24 mouse cellular contexts compared by ENCODE assay signal in the genomic region with DNA sequence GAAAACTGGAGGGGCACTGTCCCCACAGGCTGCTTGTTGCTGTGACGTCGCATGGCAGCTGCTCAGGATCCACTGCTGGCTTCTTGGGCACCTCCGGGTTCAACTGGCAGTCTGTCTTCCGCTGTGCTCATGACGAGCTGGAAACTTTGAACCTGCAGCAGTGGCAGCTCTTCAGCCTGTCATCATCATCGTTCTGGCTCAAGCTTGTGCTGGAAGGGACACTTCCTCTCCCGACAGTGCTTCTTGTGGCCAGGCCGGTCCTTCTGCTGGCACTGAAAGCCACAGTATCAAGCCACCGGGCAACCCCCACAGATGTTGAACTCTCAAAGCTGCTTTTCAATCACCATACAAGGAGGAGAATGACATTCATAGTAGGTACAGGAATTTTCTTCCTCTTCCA.
DNase-seq lines count a peak whose midpoint lies in the region; ATAC-seq and TF ChIP-seq lines count a peak whose summit lies in the region.
"Had no signal": no experiment of that assay in that cellular context is flagged by ENCODE, and none has a peak within 500 bp of the region (broad histone marks: within the 10 kb centered on the region; RNA-seq: fewer than 3 reads in every experiment).

No protein-coding gene starts in this region.

- H3K27ac ChIP-seq in kidney, adult 2 months (ENCODE audit: insufficient read depth, low read depth, low read length), result no peak overlapping the region
- H3K27ac ChIP-seq: forebrain, embryonic 10.5 days; forebrain, embryonic 13.5 days; hindbrain, embryonic 12.5 days; hindbrain, embryonic 15.5 days had no signal

- DNase-seq in heart, adult 11 months, result peak; percentile 84
- DNase-seq in heart, adult 9 months (ENCODE audit: low spot score in 2 of 2), result no peak
- DNase-seq in layer of hippocampus, adult 9-11 months, result peak; percentile 5
- no peak for DNase-seq in layer of hippocampus, adult 8-10 months (ENCODE audit: low spot score in 2 of 2)
- no peak for DNase-seq in MN1 (ENCODE audit: low spot score)
- DNase-seq in kidney, adult 2 months, result no peak
- DNase-seq: adrenal gland, adult 2 months; adrenal gland, postnatal 14 days; cerebellum, adult 11-12 months; cerebellum, adult 8-10 months; cerebellum, postnatal 10 days; cerebellum, postnatal 36 days; gastrocnemius, postnatal 10 days; gastrocnemius, postnatal 36 days; heart, adult 18-20 months had no signal

- TF ChIP-seq CTCF in kidney, adult 2 months (conservative IDR thresholded peaks at IDR 0.05; ENCODE audit: insufficient read depth, insufficient read length, low read depth, low read length), result no peak

- H3K36me3 ChIP-seq in kidney, adult 2 months (ENCODE audit: control insufficient read depth, insufficient read depth, low read length), result no peaks in the 10 kb centered on the region
- H3K36me3 ChIP-seq: forebrain, embryonic 10.5 days; hindbrain, embryonic 12.5 days; hindbrain, embryonic 15.5 days had no signal

- H3K27me3 ChIP-seq in kidney, adult 2 months (replicated peaks; ENCODE audit: control insufficient read depth, insufficient read depth, low read length), result no peaks in the 10 kb centered on the region
- H3K27me3 ChIP-seq: forebrain, embryonic 13.5 days; heart, embryonic 12.5 days; hindbrain, embryonic 12.5 days; hindbrain, embryonic 15.5 days; Patski had no signal

- WGBS in kidney, adult 2 months, result 76% methylated on average over 9 of the region's 9 CpGs

- H3K4me1 ChIP-seq in kidney, adult 2 months (ENCODE audit: control insufficient read depth, insufficient read depth, low read length), result no peaks in the 10 kb centered on the region

- ATAC-seq in granulocyte monocyte progenitor cell, adult 5-6 weeks (replicated peaks; ENCODE audit: poor library complexity, severe bottlenecking), result peak; percentile 77
- ATAC-seq in megakaryocyte progenitor cell, adult 5-6 weeks (replicated peaks; ENCODE audit: poor library complexity), result peak; percentile 54
- ATAC-seq: forebrain, embryonic 13.5 days; forebrain, embryonic 16.5 days; Patski had no signal

- TF ChIP-seq POLR2A in kidney, adult 2 months (IDR thresholded peaks at IDR 0.05; ENCODE audit: low read depth, low read length), result no peak

- H3K4me3 ChIP-seq in kidney, adult 2 months (ENCODE audit: insufficient read depth, low read depth, low read length), result no peak overlapping the region
- H3K4me3 ChIP-seq: forebrain, embryonic 10.5 days; forebrain, embryonic 13.5 days; heart, embryonic 12.5 days; hindbrain, embryonic 12.5 days; hindbrain, embryonic 15.5 days had no signal

Comparison
In these comparisons a context has a peak if more than half of its experiments do, and no peak if none do; other contexts are left out.
1. DNase-seq: peak in heart, adult 11 months (single experiment) and layer of hippocampus, adult 9-11 months (single experiment); none in heart, adult 9 months (0 of 2), layer of hippocampus, adult 8-10 months (0 of 2), MN1 (single experiment) and kidney, adult 2 months (single experiment).